Mouse (Mus musculus) kidney, embryonic 16.5 days (tissue): ENCODE measurements at regions not wholly inside any gene's neighbourhood (a gene's known extent, or its start where the extent isn't known, plus 50 kb on each side); places are given as distances from the start of the nearest gene placed in this dataset.

Source experiments
- ATAC-seq: fragments of 200-750 bp; cut with Nextera tagmentation; 2 replicates; pipeline ENCODE4 v1.8.0; 2017; ENCODE audit warnings: moderate TSS enrichment; ENCODE audit not compliant: low FRiP score, low TSS enrichment
- H3K27ac ChIP-seq: fragments of 300-500 bp; sonication (generic); 2 replicates; pipeline ENCODE4 v1.5.1; 2014; ENCODE audit warnings: low read length
- H3K27me3 ChIP-seq: fragments of 300-500 bp; sonication (generic); 2 replicates; pipeline ENCODE4 v1.6.1; 2014; ENCODE audit warnings: low read length, control low read depth, mixed read lengths; ENCODE audit not compliant: insufficient read depth
- H3K36me3 ChIP-seq: fragments of 300-500 bp; sonication (generic); 2 replicates; pipeline ENCODE4 v1.6.1; 2014; ENCODE audit warnings: low read length, control low read depth, mixed read lengths; ENCODE audit not compliant: insufficient read depth
- H3K4me1 ChIP-seq: fragments of 300-500 bp; sonication (generic); 2 replicates; pipeline ENCODE4 v1.6.1; 2014; ENCODE audit warnings: low read length, control low read depth, mixed read lengths; ENCODE audit not compliant: insufficient read depth
- H3K4me2 ChIP-seq: fragments of 300-500 bp; sonication (generic); replicated peaks from 2 replicates; pipeline ENCODE4 v1.6.1; 2014; ENCODE audit warnings: low read depth, low read length
- H3K4me3 ChIP-seq: fragments of 300-500 bp; sonication (generic); 2 replicates; pipeline ENCODE4 v1.5.1; 2014; ENCODE audit warnings: mild to moderate bottlenecking, low read length
- H3K9ac ChIP-seq: fragments of 300-500 bp; sonication (generic); replicated peaks from 2 replicates; pipeline ENCODE4 v1.6.1; 2014; ENCODE audit warnings: low read length
- H3K9me3 ChIP-seq: fragments of 300-500 bp; sonication (generic); 2 replicates; pipeline ENCODE4 v1.6.1; 2016; ENCODE audit warnings: low read length, control low read depth
- WGBS: fragments of 180-500 bp; shearing (Covaris S2); extraction: QIAGEN DNeasy Blood & Tissue Kit; methylation state at CpG from one replicate; pipeline ENCODE4 v1.1.7; 2014; 5-methylcytosine and 5-hydroxymethylcytosine counted together

- H3K4me2 ChIP-seq: no peak overlapping the region
Measured at GRCm38 (mm10) chr11:12180351-12180750, 141.9 kb upstream of the Grb10 start.

GRCm38 (mm10) chr11:12172429-12172828, 133.9 kb upstream of the Grb10 start:
- no peak overlapping the region for H3K4me2 ChIP-seq
- no peak overlapping the region for H3K4me3 ChIP-seq
- H3K9me3 ChIP-seq: no peaks in the 10 kb centered on the region
- no peak overlapping the region for H3K9ac ChIP-seq
- no peaks in the 10 kb centered on the region for H3K27me3 ChIP-seq
- H3K4me1 ChIP-seq: no peaks in the 10 kb centered on the region
- ATAC-seq: no peak
- WGBS: 76% methylated on average over 2 of the region's 2 CpGs
- no peaks in the 10 kb centered on the region for H3K36me3 ChIP-seq
- H3K27ac ChIP-seq: no peak overlapping the region

More at GRCm38 (mm10) chr11:12180351-12180750, 141.9 kb upstream of the Grb10 start:
- no peaks in the 10 kb centered on the region for H3K9me3 ChIP-seq
- no peak overlapping the region for H3K4me3 ChIP-seq
- H3K36me3 ChIP-seq: no peaks in the 10 kb centered on the region
- H3K27me3 ChIP-seq: no peaks in the 10 kb centered on the region
- WGBS: 27% methylated on average over 4 of the region's 4 CpGs
- no peak overlapping the region for H3K27ac ChIP-seq
- H3K9ac ChIP-seq: no peak overlapping the region
- 0 out of 2 replicates have a peak, but pooled peaks cover 4% of the 10 kb centered on the region for H3K4me1 ChIP-seq
- peak; percentile 82 for ATAC-seq

- 69% methylated on average over 4 of the region's 4 CpGs for WGBS
- no peak for ATAC-seq
- H3K36me3 ChIP-seq: no peaks in the 10 kb centered on the region
- no peaks in the 10 kb centered on the region for H3K27me3 ChIP-seq
- no peak overlapping the region for H3K4me3 ChIP-seq
- no peak overlapping the region for H3K9ac ChIP-seq
- no peaks in the 10 kb centered on the region for H3K4me1 ChIP-seq
- H3K27ac ChIP-seq: no peak overlapping the region
- no peak overlapping the region for H3K4me2 ChIP-seq
- no peaks in the 10 kb centered on the region for H3K9me3 ChIP-seq
Measured at GRCm38 (mm10) chr11:12171312-12171711, 132.8 kb upstream of the Grb10 start.

- no peaks in the 10 kb centered on the region for H3K36me3 ChIP-seq
- H3K4me3 ChIP-seq: no peak overlapping the region
- ATAC-seq: no peak
- H3K27ac ChIP-seq: no peak overlapping the region
- no peaks in the 10 kb centered on the region for H3K27me3 ChIP-seq
- 98% methylated on average over 1 of the region's 1 CpGs for WGBS
- H3K4me1 ChIP-seq: no peaks in the 10 kb centered on the region
- no peaks in the 10 kb centered on the region for H3K9me3 ChIP-seq
- H3K9ac ChIP-seq: no peak overlapping the region
- H3K4me2 ChIP-seq: no peak overlapping the region
Measured at GRCm38 (mm10) chr11:12168432-12168831, 129.9 kb upstream of the Grb10 start.
